Comparison of ENCODE assay signal across 13 mouse cellular contexts in genomic region chr17:87104276-87104675, GRCm38 (mm10).
"Had no signal": no experiment of that assay in that cellular context is flagged by ENCODE, and none has a peak within 500 bp of the region (broad histone marks: within the 10 kb centered on the region; RNA-seq: fewer than 3 reads in every experiment).

No protein-coding gene starts in this region.

- H3K9me3 ChIP-seq: limb, embryonic 13.5 days; liver, embryonic 15.5 days; midbrain, embryonic 12.5 days had no signal

- H3K4me3 ChIP-seq: limb, embryonic 13.5 days; liver, embryonic 15.5 days; midbrain, embryonic 12.5 days had no signal

- DNase-seq: kidney, adult 9 months; kidney, postnatal 36 days; layer of hippocampus, adult 9-11 months; layer of hippocampus, postnatal 36 days; lung, adult 2 months; lung, postnatal 4 days; right cerebral cortex, adult 18-20 months; thymus, postnatal 4 days had no signal

- H3K36me3 ChIP-seq: limb, embryonic 13.5 days; liver, embryonic 15.5 days; midbrain, embryonic 12.5 days had no signal

- ATAC-seq: lung, postnatal 0 days; midbrain, embryonic 16.5 days had no signal

- H3K27me3 ChIP-seq: midbrain, embryonic 12.5 days had no signal
